Mouse (Mus musculus): ENCODE results near the gene Adora2a. TPM values are rescaled to one million over a fixed set of nuclear protein-coding genes. Genes with fewer than 3 reads are reported as not detected.
"Not testable (repeated sequence)": the region's sequence is repeated elsewhere in the genome, so short reads cannot be mapped to it uniquely, and the experiment has no call there.

The Adora2a gene
- total RNA-seq (2018; cell fraction: chromatin; rRNA removed): 100 to 1,000 TPM in 5 of 26 experiments, 10 to 100 TPM in 9, 1 to 10 TPM in 7, under 1 TPM in 2, not detected in 3; 0.40 to 139 (median 13.8) TPM
- total RNA-seq (2018; cell fraction: cytosol; rRNA removed): 100 to 1,000 TPM in 1 of 26 experiments, 10 to 100 TPM in 10, 1 to 10 TPM in 7, under 1 TPM in 7, not detected in 1; 0.19 to 106 (median 8.9) TPM
- 100 to 1,000 TPM in 4 of 26 experiments, 10 to 100 TPM in 12, 1 to 10 TPM in 7, under 1 TPM in 2, not detected in 1; 0.35 to 170 (median 13.7) TPM for total RNA-seq (2018; cell fraction: nucleus; rRNA removed)
- 0.11 to 0.39 TPM (median 0.27 TPM) in 3 replicates for polyA plus RNA-seq (2018)

- Histone ChIP-seq H3K27ac (no peak within 1 kb of the TSS), H3K79me2 (ENCODE audit: inconsistent target) (no peaks in the 10 kb centered on the region), H3K36me3 (ENCODE audit: inconsistent target) (no peaks in the 10 kb centered on the region), H3K4me3 (ENCODE audit: inconsistent target) (no peak within 1 kb of the TSS)
- 0% methylated on average over 4 of the region's 4 CpGs for WGBS (ENCODE audit: missing documents)
Observed at GRCm38 (mm10) chr10:75316872-75316907, at the start of gene Adora2a. TSS of gene Adora2a (plus strand) at chr10:75316877.

- Histone ChIP-seq H3K79me2 (ENCODE audit: inconsistent target) (no peaks in the 10 kb centered on the region), H3K27ac (no peak overlapping the region), H3K36me3 (ENCODE audit: inconsistent target) (peaks cover 34% of the 10 kb centered on the region), H3K4me3 (ENCODE audit: inconsistent target) (no peak overlapping the region)
- WGBS (ENCODE audit: missing documents): 73% methylated on average over 4 of the region's 4 CpGs
Observed at GRCm38 (mm10) chr10:75273020-75273419, 43.7 kb upstream of the Adora2a start.

- H3K36me3 ChIP-seq (ENCODE audit: inconsistent target): peaks cover 43% of the 10 kb centered on the region
- no peak overlapping the region for H3K4me3 ChIP-seq (ENCODE audit: inconsistent target)
- WGBS (ENCODE audit: missing documents): 64% methylated on average over 12 of the region's 12 CpGs
- H3K79me2 ChIP-seq (ENCODE audit: inconsistent target): no peaks in the 10 kb centered on the region
- H3K27ac ChIP-seq: no peak overlapping the region
Observed at GRCm38 (mm10) chr10:75276427-75277013, 40.2 kb upstream of the Adora2a start.

DNA sequence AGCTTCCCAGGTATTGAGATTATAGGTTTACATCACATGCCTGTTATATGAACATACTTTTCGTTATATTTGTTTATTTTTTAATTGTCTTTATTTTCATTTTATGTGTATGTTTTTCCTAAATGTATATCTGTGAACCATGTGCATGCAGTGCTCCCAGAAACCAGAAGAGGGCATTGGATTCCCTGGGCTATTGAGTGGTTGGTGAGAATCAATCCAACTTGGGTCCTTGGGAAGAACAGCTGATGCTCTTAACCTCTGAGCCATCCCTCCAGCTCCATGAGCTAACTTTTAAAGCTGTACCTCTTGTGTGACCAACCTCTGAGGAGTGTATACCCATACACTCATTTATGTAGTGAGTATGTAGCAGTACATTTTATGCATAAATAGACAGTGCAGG is 39.2 kb upstream of the Adora2a start:
- 75% methylated on average over 1 of the region's 1 CpGs for WGBS (ENCODE audit: missing documents)
- Histone ChIP-seq H3K27ac (no peak overlapping the region), H3K4me3 (ENCODE audit: inconsistent target) (no peak overlapping the region), H3K79me2 (ENCODE audit: inconsistent target) (no peaks in the 10 kb centered on the region), H3K36me3 (ENCODE audit: inconsistent target) (peaks cover 38% of the 10 kb centered on the region)

DNA sequence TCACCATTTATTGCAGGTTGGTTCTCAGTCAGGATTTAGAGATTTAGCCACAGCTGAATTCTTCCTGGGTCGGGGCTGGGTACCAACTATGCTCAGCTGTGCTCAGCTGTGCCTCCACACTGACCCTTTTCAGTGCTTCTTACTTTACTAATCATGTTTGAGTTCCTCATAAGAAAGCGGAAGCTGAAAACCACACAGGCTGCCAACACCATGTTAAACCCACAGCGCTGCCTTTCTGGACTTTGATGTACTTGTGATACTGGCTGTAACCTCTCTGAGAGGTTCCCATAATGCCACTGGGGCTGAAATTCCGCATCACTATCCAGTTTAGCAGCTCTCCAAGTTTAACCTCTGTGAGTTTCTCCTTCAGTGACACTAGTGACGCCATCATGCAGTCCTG is 34.0 kb upstream of the Adora2a start:
- H3K36me3 ChIP-seq (ENCODE audit: inconsistent target): peaks cover 31% of the 10 kb centered on the region
- no peak overlapping the region for H3K4me3 ChIP-seq (ENCODE audit: inconsistent target)
- no peaks in the 10 kb centered on the region for H3K79me2 ChIP-seq (ENCODE audit: inconsistent target)
- no peak overlapping the region for H3K27ac ChIP-seq
- WGBS (ENCODE audit: missing documents): 7% methylated on average over 5 of the region's 5 CpGs

GRCm38 (mm10) chr10:75283821-75284220 is 32.9 kb upstream of the Adora2a start:
- H3K79me2 ChIP-seq (ENCODE audit: inconsistent target): no peaks in the 10 kb centered on the region
- H3K4me3 ChIP-seq (ENCODE audit: inconsistent target): no peak overlapping the region
- WGBS (ENCODE audit: missing documents): 95% methylated on average over 3 of the region's 3 CpGs
- H3K36me3 ChIP-seq (ENCODE audit: inconsistent target): peaks cover 31% of the 10 kb centered on the region
- no peak overlapping the region for H3K27ac ChIP-seq

- WGBS (ENCODE audit: missing documents): 69% methylated on average over 7 of the region's 7 CpGs
- H3K4me3 ChIP-seq (ENCODE audit: inconsistent target): no peak overlapping the region
- H3K79me2 ChIP-seq (ENCODE audit: inconsistent target): no peaks in the 10 kb centered on the region
- H3K36me3 ChIP-seq (ENCODE audit: inconsistent target): peaks cover 9% of the 10 kb centered on the region; the same call in 1 of the 2 replicates
- no peak overlapping the region for H3K27ac ChIP-seq
Observed at GRCm38 (mm10) chr10:75288579-75288978, 28.1 kb upstream of the Adora2a start.

- WGBS (ENCODE audit: missing documents): 45% methylated on average over 4 of the region's 4 CpGs
- H3K4me3 ChIP-seq (ENCODE audit: inconsistent target): no peak overlapping the region
- H3K36me3 ChIP-seq (ENCODE audit: inconsistent target): peaks cover 8% of the 10 kb centered on the region; the same call in 1 of the 2 replicates
- no peak overlapping the region for H3K27ac ChIP-seq
- no peaks in the 10 kb centered on the region for H3K79me2 ChIP-seq (ENCODE audit: inconsistent target)
Observed at GRCm38 (mm10) chr10:75289392-75289791, 27.3 kb upstream of the Adora2a start.

DNA sequence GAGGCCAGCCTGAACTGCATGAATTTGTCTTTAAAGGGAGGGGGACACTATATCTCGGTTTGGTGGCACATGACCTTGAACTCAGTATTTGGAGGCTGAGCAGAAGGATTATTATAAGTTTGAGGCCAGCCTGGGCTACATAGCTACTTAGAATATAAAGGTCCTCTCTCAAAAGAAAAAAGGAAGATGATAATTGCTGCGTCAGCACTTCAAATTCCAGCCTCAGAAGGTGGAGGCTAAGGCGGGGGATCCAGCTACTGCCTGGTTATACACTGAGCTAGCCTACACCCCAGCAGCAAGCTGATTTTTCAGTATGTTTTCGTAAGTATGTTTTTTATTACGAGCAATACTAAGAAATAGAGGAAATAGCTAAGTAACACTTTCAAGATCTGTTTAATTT is 26.0 kb upstream of the Adora2a start:
- Histone ChIP-seq H3K4me3 (ENCODE audit: inconsistent target) (no peak overlapping the region), H3K36me3 (ENCODE audit: inconsistent target) (peaks cover 21% of the 10 kb centered on the region; the same call in 1 of the 2 replicates), H3K27ac (no peak overlapping the region), H3K79me2 (ENCODE audit: inconsistent target) (no peaks in the 10 kb centered on the region)
- 88% methylated on average over 5 of the region's 5 CpGs for WGBS (ENCODE audit: missing documents)

- H3K79me2 ChIP-seq (ENCODE audit: inconsistent target): no peaks in the 10 kb centered on the region
- WGBS (ENCODE audit: missing documents): 100% methylated on average over 1 of the region's 1 CpGs
- no peak overlapping the region for H3K27ac ChIP-seq
- no peak overlapping the region for H3K4me3 ChIP-seq (ENCODE audit: inconsistent target)
- peaks cover 25% of the 10 kb centered on the region for H3K36me3 ChIP-seq (ENCODE audit: inconsistent target)
Observed at GRCm38 (mm10) chr10:75291338-75291737, 25.3 kb upstream of the Adora2a start.

DNA sequence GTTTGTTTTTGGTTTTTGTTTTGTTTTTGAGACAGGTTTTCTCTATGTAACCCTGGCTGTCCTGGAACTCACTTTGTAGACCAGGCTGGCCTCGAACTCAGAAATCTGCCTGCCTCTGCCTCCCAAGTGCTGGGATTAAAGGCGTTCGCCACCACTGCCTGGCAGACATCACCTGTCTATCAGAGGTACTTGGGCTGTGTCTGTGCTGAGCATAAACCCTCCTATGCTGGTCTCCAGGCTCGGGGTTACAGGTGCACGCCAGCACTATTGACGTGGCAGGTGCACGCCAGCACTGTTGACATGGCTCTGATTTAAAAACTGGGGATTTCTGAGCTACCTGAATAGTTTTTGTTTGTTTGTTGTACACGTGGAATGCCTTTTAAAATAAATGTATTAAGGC is 24.5 kb upstream of the Adora2a start:
- H3K36me3 ChIP-seq (ENCODE audit: inconsistent target): peaks cover 21% of the 10 kb centered on the region
- 90% methylated on average over 8 of the region's 8 CpGs for whole genome bisulfite sequencing (ENCODE audit: missing documents)
- not testable (repeated sequence) for H3K27ac ChIP-seq; H3K4me3 ChIP-seq (ENCODE audit: inconsistent target); H3K79me2 ChIP-seq (ENCODE audit: inconsistent target)

DNA sequence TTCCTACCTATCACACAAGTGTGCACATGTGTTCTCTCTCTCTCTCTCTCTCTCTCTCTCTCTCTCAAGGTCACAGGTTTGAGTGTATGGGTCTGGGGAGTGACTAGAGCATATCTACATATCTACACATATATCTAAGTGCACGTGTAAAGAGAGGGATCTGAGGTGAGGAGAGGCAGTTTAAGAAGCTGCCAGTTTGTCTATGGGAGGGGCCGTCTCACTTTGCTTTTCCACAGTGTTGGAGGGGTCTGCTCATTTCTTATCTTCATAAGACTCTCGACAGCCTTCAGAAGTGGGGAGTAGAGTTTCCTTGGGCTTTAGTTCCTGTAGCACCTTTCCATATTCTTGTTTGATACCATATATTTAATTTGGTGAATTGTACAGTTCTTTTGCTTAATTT is 23.4 kb upstream of the Adora2a start:
- Histone ChIP-seq H3K27ac (no peak overlapping the region), H3K79me2 (ENCODE audit: inconsistent target) (no peaks in the 10 kb centered on the region), H3K4me3 (ENCODE audit: inconsistent target) (no peak overlapping the region), H3K36me3 (ENCODE audit: inconsistent target) (peaks cover 21% of the 10 kb centered on the region)
- WGBS (ENCODE audit: missing documents): 84% methylated on average over 3 of the region's 3 CpGs

- WGBS (ENCODE audit: missing documents): 91% methylated on average over 4 of the region's 4 CpGs
- H3K36me3 ChIP-seq (ENCODE audit: inconsistent target): peaks cover 21% of the 10 kb centered on the region
- H3K4me3 ChIP-seq (ENCODE audit: inconsistent target): no peak overlapping the region
- H3K27ac ChIP-seq: no peak overlapping the region
- H3K79me2 ChIP-seq (ENCODE audit: inconsistent target): no peaks in the 10 kb centered on the region
Observed at GRCm38 (mm10) chr10:75294362-75294761, 22.3 kb upstream of the Adora2a start.

GRCm38 (mm10) chr10:75294926-75295325 is 21.8 kb upstream of the Adora2a start:
- 73% methylated on average over 4 of the region's 4 CpGs for WGBS (ENCODE audit: missing documents)
- H3K4me3 ChIP-seq (ENCODE audit: inconsistent target): no peak overlapping the region
- no peaks in the 10 kb centered on the region for H3K79me2 ChIP-seq (ENCODE audit: inconsistent target)
- H3K27ac ChIP-seq: no peak overlapping the region
- peaks cover 21% of the 10 kb centered on the region for H3K36me3 ChIP-seq (ENCODE audit: inconsistent target)

DNA sequence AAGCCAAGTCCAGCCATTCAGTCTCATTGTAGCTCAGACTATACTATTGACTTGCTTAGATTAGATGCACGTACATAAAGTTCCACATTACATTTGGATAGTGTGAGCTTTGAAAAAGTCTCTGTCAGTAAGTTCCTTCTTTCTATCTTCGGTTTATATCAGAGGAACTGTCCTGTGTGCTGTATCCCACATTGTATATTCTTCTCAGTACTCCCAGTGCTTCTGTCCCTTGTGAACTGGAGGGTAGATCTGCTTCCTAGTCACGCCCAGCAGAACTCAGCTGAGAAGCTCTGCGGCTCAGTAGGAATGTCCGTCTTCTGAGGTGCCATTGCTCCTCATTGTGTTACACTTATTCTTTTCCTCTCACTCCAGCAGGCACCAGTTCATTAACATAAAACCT is 18.1 kb upstream of the Adora2a start:
- WGBS (ENCODE audit: missing documents): 60% methylated on average over 5 of the region's 5 CpGs
- Histone ChIP-seq H3K4me3 (ENCODE audit: inconsistent target) (no peak overlapping the region), H3K79me2 (ENCODE audit: inconsistent target) (no peaks in the 10 kb centered on the region), H3K27ac (no peak overlapping the region), H3K36me3 (ENCODE audit: inconsistent target) (peaks cover 28% of the 10 kb centered on the region)

Measured in macrophage (primary cell).